Mouse (Mus musculus) liver, embryonic 14.5 days (tissue): ENCODE measurements around the gene Myl4. TPM values are rescaled to one million over a fixed set of nuclear protein-coding genes. Genes with fewer than 3 reads are reported as not detected.

ENCODE experiments used
- ATAC-seq: fragments of 200-750 bp; cut with Nextera tagmentation; 2 replicates; pipeline ENCODE4 v1.8.0; 2017; ENCODE audit warnings: moderate number of reproducible peaks, mild to moderate bottlenecking, moderate library complexity; ENCODE audit not compliant: insufficient read depth
- DNase-seq, 3 experiments: peaks; one replicate each; pipeline ENCODE4 v3.0.0-alpha.2; 2012 to 2013; ENCODE audit warnings: low read depth in 3 of 3, low spot score in 3 of 3
- H3K27ac ChIP-seq: fragments of 300-500 bp; sonication (generic); 2 replicates; pipeline ENCODE4 v1.5.1; 2014; ENCODE audit warnings: moderate library complexity, mild to moderate bottlenecking, control low read depth, inconsistent platforms
- H3K27me3 ChIP-seq: fragments of 300-500 bp; sonication (generic); 2 replicates; pipeline ENCODE4 v1.6.1; 2014; ENCODE audit warnings: mild to moderate bottlenecking, low read length, moderate library complexity; ENCODE audit not compliant: control insufficient read depth, insufficient read depth
- H3K36me3 ChIP-seq: fragments of 300-500 bp; sonication (generic); replicated peaks from 2 replicates; pipeline ENCODE4 v1.6.1; 2014; ENCODE audit warnings: low read depth; ENCODE audit not compliant: control insufficient read depth, insufficient read depth
- H3K4me1 ChIP-seq, 2 experiments: fragments of 200-500 bp in 1 of 2; fragments of 300-500 bp in 1 of 2; sonication (generic) in 1 of 2; replicated peaks; 2 replicates each; pipeline ENCODE4 v1.6.1; 2012 to 2014; ENCODE audit warnings: antibody characterized with exemption in 1 of 2, inconsistent platforms in 1 of 2, low read length in 1 of 2; ENCODE audit not compliant: control insufficient read depth in 2 of 2, insufficient read depth in 2 of 2
- H3K4me2 ChIP-seq: fragments of 300-500 bp; sonication (generic); 2 replicates; pipeline ENCODE4 v1.6.1; 2014; ENCODE audit warnings: low read depth, mild to moderate bottlenecking, control low read depth, moderate library complexity
- H3K4me3 ChIP-seq, 2 experiments: fragments of 200-500 bp in 1 of 2; fragments of 300-500 bp in 1 of 2; sonication (generic) in 1 of 2; 2 replicates each; pipeline ENCODE4 v1.5.1; 2012 to 2014; ENCODE audit warnings: low read depth in 2 of 2, low read length in 2 of 2, mild to moderate bottlenecking in 2 of 2, control low read depth in 1 of 2, inconsistent platforms in 1 of 2, moderate library complexity in 1 of 2; ENCODE audit not compliant: insufficient read depth in 1 of 2
- H3K9ac ChIP-seq: fragments of 300-500 bp; sonication (generic); replicated peaks from 2 replicates; pipeline ENCODE4 v1.6.1; 2014; ENCODE audit warnings: mild to moderate bottlenecking, control low read depth, moderate library complexity
- H3K9me3 ChIP-seq: fragments of 300-500 bp; sonication (generic); 2 replicates; pipeline ENCODE4 v1.6.1; 2016; ENCODE audit warnings: low read length, mixed read lengths; ENCODE audit not compliant: control insufficient read depth
- CTCF ChIP-seq: IDR thresholded peaks from 2 replicates; pipeline ENCODE4 v1.5.1; 2016; ENCODE audit warnings: antibody characterized with exemption, low read depth, control low read depth
- EP300 ChIP-seq: IDR thresholded peaks from 2 replicates; pipeline ENCODE4 v1.6.1; 2016; ENCODE audit warnings: antibody characterized with exemption, low read depth
- WGBS: fragments of 180-500 bp; shearing (Covaris S2); extraction: QIAGEN DNeasy Blood & Tissue Kit; methylation state at CpG from one replicate; pipeline ENCODE4 v1.1.7; 2014; ENCODE audit not compliant: insufficient replicate concordance; 5-methylcytosine and 5-hydroxymethylcytosine counted together
- polyA plus RNA-seq, 2 experiments: library from polyadenylated mRNA; depleted of rRNA in 1 of 2; stranded (reverse) in 1 of 2; unstranded in 1 of 2; fragments of >200 nt; fragmentation: Nextera tagmentation in 1 of 2; extraction: Ambion mirVana in 1 of 2; gene quantifications; 2 replicates each; pipeline versions ENCODE4 v1.2.1 to v1.2.3; 2012 to 2014

Gene Myl4
- polyA plus RNA-seq, 2 experiments = 0.50 to 0.51 TPM

- 47% methylated on average over 5 of the region's 5 CpGs for WGBS
- Histone ChIP-seq H3K9ac (no peak overlapping the region), H3K4me3 (no peak overlapping the region), H3K4me2 (no peak overlapping the region), H3K4me1 (no peaks in the 10 kb centered on the region), H3K27me3 (peaks cover 7% of the 10 kb centered on the region; the same call in 1 of the 2 replicates), H3K9me3 (no peaks in the 10 kb centered on the region), H3K27ac (no peak overlapping the region), H3K36me3 (no peaks in the 10 kb centered on the region)
- TF ChIP-seq CTCF (no peak), EP300 (no peak)
- ATAC-seq = no peak
- no peak for DNase-seq
Measured at GRCm38 (mm10) chr11:104580606-104581005, 30.1 kb downstream of the Myl4 start.

GRCm38 (mm10) chr11:104581446-104582307 lies 31.2 kb downstream of the Myl4 start:
- Histone ChIP-seq H3K36me3 (no peaks in the 10 kb centered on the region), H3K27ac (no peak overlapping the region), H3K9me3 (no peaks in the 10 kb centered on the region), H3K27me3 (peaks cover 7% of the 10 kb centered on the region; the same call in 1 of the 2 replicates), H3K4me2 (no peak overlapping the region; the same call in 1 of the 2 replicates), H3K9ac (no peak overlapping the region), H3K4me1 (no peaks in the 10 kb centered on the region), H3K4me3 (no peak overlapping the region)
- no peak for ATAC-seq
- TF ChIP-seq EP300 = no peak
- TF ChIP-seq CTCF = no peak
- 15% methylated on average over 18 of the region's 18 CpGs for WGBS
- DNase-seq = no peak

- Histone ChIP-seq H3K27me3 (peaks cover 7% of the 10 kb centered on the region; the same call in 1 of the 2 replicates), H3K9me3 (no peaks in the 10 kb centered on the region), H3K4me2 (no peak overlapping the region), H3K27ac (no peak overlapping the region), H3K4me3 (no peak overlapping the region), H3K4me1 (no peaks in the 10 kb centered on the region), H3K9ac (no peak overlapping the region), H3K36me3 (no peaks in the 10 kb centered on the region)
- no peak for ATAC-seq
- TF ChIP-seq CTCF = no peak
- TF ChIP-seq EP300 = no peak
- DNase-seq = no peak
- WGBS = 37% methylated on average over 2 of the region's 2 CpGs
Measured at GRCm38 (mm10) chr11:104582308-104582606, 31.8 kb downstream of the Myl4 start.

- no peaks in the 10 kb centered on the region for H3K4me1 ChIP-seq
- WGBS = 31% methylated on average over 13 of the region's 13 CpGs
- no peak overlapping the region for H3K4me3 ChIP-seq
- no peak for ATAC-seq
- H3K9me3 ChIP-seq = no peaks in the 10 kb centered on the region
- no peak overlapping the region for H3K27ac ChIP-seq
- H3K4me2 ChIP-seq = no peak overlapping the region
- H3K36me3 ChIP-seq = no peaks in the 10 kb centered on the region
- DNase-seq = no peak
- no peak overlapping the region for H3K9ac ChIP-seq
- no peak for TF ChIP-seq EP300
- TF ChIP-seq CTCF = no peak
- H3K27me3 ChIP-seq = peaks cover 7% of the 10 kb centered on the region; the same call in 1 of the 2 replicates
Measured at GRCm38 (mm10) chr11:104582630-104583364, 32.3 kb downstream of the Myl4 start.

- Histone ChIP-seq H3K4me3 (no peak overlapping the region), H3K4me1 (no peaks in the 10 kb centered on the region), H3K9me3 (no peaks in the 10 kb centered on the region), H3K36me3 (no peaks in the 10 kb centered on the region), H3K27ac (no peak overlapping the region), H3K4me2 (no peak overlapping the region), H3K27me3 (peaks cover 7% of the 10 kb centered on the region; the same call in 1 of the 2 replicates), H3K9ac (no peak overlapping the region)
- WGBS = 68% methylated on average over 5 of the region's 5 CpGs
- DNase-seq (no peak), ATAC-seq (no peak)
- no peak for TF ChIP-seq EP300
- TF ChIP-seq CTCF = peak; percentile 31
Measured at GRCm38 (mm10) chr11:104585495-104585894, 35.0 kb downstream of the Myl4 start.
